Mouse (Mus musculus) intestine, postnatal 0 days (tissue): ENCODE results near the gene Hes5. TPM values are rescaled to one million over a fixed set of nuclear protein-coding genes. Genes with fewer than 3 reads are reported as not detected.

ENCODE experiments used
- ATAC-seq: fragments of 200-750 bp; cut with Nextera tagmentation; 2 replicates; pipeline ENCODE4 v1.8.0; 2017; ENCODE audit warnings: mild to moderate bottlenecking, moderate TSS enrichment, moderate library complexity
- H3K27ac ChIP-seq: fragments of 300-500 bp; sonication (generic); 2 replicates; pipeline ENCODE4 v1.5.1; 2014; ENCODE audit warnings: mild to moderate bottlenecking, low read depth, low read length, moderate library complexity
- H3K27me3 ChIP-seq: fragments of 300-500 bp; sonication (generic); replicated peaks from 2 replicates; pipeline ENCODE4 v1.6.1; 2014; ENCODE audit warnings: low read length, mixed read lengths; ENCODE audit not compliant: control insufficient read depth, insufficient read depth
- H3K36me3 ChIP-seq: fragments of 300-500 bp; sonication (generic); 2 replicates; pipeline ENCODE4 v1.6.1; 2014; ENCODE audit warnings: mild to moderate bottlenecking, moderate library complexity; ENCODE audit not compliant: control insufficient read depth, insufficient read depth
- H3K4me1 ChIP-seq: fragments of 300-500 bp; sonication (generic); replicated peaks from 2 replicates; pipeline ENCODE4 v1.6.1; 2014; ENCODE audit warnings: antibody characterized with exemption, low read length, mixed read lengths; ENCODE audit not compliant: control insufficient read depth, insufficient read depth
- H3K4me2 ChIP-seq: fragments of 300-500 bp; sonication (generic); replicated peaks from 2 replicates; pipeline ENCODE4 v1.6.1; 2014; ENCODE audit warnings: low read depth, mild to moderate bottlenecking, moderate library complexity
- H3K4me3 ChIP-seq: fragments of 300-500 bp; sonication (generic); 2 replicates; pipeline ENCODE4 v1.5.1; 2014; ENCODE audit warnings: low read depth, low read length
- H3K9ac ChIP-seq: fragments of 300-500 bp; sonication (generic); 2 replicates; pipeline ENCODE4 v1.6.1; 2014; ENCODE audit warnings: mild to moderate bottlenecking, low read depth, low read length
- H3K9me3 ChIP-seq: fragments of 300-500 bp; sonication (generic); 2 replicates; pipeline ENCODE4 v1.6.1; 2016; ENCODE audit warnings: mixed run types; ENCODE audit not compliant: control insufficient read depth
- CTCF ChIP-seq: sonication (generic); IDR thresholded peaks from 2 replicates; pipeline ENCODE4 v1.5.1; 2016; ENCODE audit warnings: low read depth, mild to moderate bottlenecking, control low read depth, antibody characterized with exemption, moderate library complexity
- WGBS: fragments of 180-500 bp; shearing (Covaris S2); extraction: QIAGEN DNeasy Blood & Tissue Kit; methylation state at CpG from one replicate; pipeline ENCODE4 v1.1.7; 2014; 5-methylcytosine and 5-hydroxymethylcytosine counted together
- polyA plus RNA-seq: library from polyadenylated mRNA; unstranded; fragments of >200 nt; fragmentation: Nextera tagmentation; extraction: Ambion mirVana; gene quantifications from 2 replicates; pipeline ENCODE4 v1.2.1, GENCODE M21; 2015

Gene Hes5
- polyA plus RNA-seq, 1 experiment from 2014 or later, result 0.29 TPM

DNA sequence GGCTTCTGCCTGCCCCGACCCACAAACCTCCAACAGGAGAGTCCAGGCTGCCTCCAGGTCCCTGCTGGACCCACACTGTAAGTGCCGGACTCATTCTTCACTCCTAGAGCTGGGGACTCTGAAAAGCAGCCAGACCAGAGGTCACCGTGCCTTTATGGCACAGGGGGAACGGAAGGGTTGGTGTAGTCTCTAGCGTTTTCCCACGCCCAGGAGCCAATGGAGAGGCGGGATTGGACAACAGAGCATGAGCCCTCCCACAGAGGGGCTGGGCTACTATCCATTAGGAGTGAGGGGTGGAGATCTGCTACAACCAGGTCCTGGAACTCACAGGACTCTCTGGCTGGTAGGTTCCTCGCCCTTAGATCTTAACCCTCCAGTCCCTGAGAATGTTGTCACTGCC lies 14.4 kb upstream of the Hes5 start:
- no peak for TF ChIP-seq CTCF
- H3K36me3 ChIP-seq, result no peaks in the 10 kb centered on the region
- H3K4me3 ChIP-seq, result peak overlapping the region; percentile 16
- no peaks in the 10 kb centered on the region for H3K4me1 ChIP-seq
- no peak overlapping the region for H3K27ac ChIP-seq
- H3K9me3 ChIP-seq, result no peaks in the 10 kb centered on the region
- 1% methylated on average over 8 of the region's 8 CpGs for WGBS
- no peak overlapping the region for H3K9ac ChIP-seq
- peak overlapping the region; percentile 66 for H3K4me2 ChIP-seq
- H3K27me3 ChIP-seq, result peaks cover 21% of the 10 kb centered on the region
- ATAC-seq, result peak; percentile 84

DNA sequence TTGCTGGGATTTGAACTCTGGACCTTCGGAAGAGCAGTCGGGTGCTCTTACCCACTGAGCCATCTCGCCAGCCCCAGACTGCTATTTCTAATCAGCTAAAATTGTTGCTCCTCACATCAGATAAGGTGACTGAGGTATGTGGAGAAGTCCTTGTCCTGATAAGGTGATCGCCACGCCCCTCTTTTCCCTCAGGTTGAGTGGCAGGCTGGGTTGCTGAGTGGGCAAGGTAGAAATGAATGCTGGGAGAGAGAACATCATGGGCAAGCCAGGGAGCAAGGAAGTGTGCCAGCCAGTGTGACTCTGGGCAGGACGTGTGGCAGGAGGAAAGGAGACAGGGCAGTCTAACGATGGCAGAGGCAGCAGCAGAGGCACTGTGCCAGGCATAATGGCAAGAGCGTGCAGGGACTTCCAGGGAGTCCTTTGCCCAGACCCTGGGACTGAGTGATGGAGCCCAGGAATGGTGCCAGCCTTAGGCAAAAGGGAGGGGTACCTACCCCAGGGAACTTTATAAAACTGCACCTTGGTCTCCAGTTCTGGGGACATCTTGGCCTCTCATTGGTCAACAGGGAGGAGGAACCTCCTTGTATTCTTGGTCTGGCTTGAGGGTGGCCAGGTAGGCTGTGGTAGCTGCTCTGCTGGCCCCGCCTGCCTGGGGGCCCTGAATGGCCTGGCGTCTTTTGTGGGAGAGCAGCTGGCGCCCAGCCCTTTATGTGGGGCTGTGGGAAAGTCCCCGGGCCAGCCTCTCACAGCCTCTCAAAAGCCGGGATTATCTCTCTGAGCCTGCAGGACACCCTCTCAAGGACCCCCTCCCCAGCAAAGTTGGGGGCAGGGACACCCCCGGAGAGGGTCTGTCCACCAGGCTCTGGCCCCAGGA lies 12.4 kb upstream of the Hes5 start:
- Histone ChIP-seq H3K36me3 (no peaks in the 10 kb centered on the region), H3K9ac (no peak overlapping the region), H3K27me3 (peaks cover 40% of the 10 kb centered on the region), H3K4me2 (no peak overlapping the region), H3K9me3 (no peaks in the 10 kb centered on the region), H3K4me3 (no peak overlapping the region), H3K27ac (no peak overlapping the region), H3K4me1 (no peaks in the 10 kb centered on the region)
- 37% methylated on average over 14 of the region's 14 CpGs for whole genome bisulfite sequencing
- ATAC-seq, result no peak
- TF ChIP-seq CTCF, result no peak

DNA sequence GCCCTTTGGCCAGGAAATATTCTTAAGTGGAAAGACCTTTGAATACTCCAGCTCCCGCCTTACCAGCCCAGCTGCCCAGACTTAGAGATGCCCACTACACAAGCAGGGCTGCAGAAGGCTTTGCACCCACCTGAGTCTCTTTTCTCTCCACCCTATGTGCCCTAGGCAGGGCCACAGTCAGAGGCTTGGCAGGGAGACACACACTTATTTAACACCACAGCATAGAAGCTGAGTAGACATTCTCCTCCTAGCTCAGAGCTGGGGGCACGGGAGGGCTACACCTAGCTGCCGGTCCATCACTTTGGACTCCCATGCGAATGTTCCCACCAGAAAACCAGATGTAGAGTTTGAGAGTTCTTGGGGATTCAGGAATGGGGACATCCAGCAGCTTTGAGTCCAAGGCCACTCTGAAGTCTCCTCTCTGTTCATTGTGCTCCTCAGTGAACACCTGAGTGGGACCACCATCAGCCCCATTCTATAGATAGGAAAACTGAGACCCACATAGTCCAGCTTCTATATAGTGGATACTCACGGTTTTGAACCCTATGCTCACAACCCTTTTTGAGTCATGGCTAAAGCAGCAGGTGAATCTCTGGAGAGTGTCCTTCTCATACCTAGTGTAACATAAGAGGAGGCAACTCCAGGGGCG lies 11.7 kb upstream of the Hes5 start:
- H3K4me1 ChIP-seq, result no peaks in the 10 kb centered on the region
- no peak overlapping the region for H3K4me2 ChIP-seq
- H3K36me3 ChIP-seq, result no peaks in the 10 kb centered on the region
- H3K9me3 ChIP-seq, result no peaks in the 10 kb centered on the region
- no peak overlapping the region for H3K4me3 ChIP-seq
- ATAC-seq, result no peak
- TF ChIP-seq CTCF, result no peak
- H3K27ac ChIP-seq, result no peak overlapping the region
- WGBS, result 70% methylated on average over 6 of the region's 6 CpGs
- H3K9ac ChIP-seq, result no peak overlapping the region
- peaks cover 48% of the 10 kb centered on the region for H3K27me3 ChIP-seq

DNA sequence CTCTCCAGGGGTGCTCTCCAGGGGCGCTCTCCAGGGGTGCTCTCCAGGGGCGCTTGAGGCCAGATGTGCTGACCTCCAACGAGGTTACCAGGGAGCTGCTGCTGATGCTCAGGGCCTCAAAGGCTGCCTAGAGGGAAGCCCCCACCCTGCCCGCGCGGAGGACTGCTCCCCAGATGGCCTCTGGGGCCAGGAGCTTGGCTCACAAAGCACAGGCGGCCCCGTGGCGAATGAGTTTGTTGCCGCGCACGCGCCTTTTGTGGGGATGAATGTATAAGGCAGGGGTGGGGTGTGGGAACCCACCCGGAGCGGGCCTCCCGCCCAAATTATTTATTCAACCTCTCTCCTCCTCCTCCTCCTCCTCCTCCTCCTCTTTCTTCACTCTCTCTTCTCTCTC lies 11.1 kb upstream of the Hes5 start:
- Histone ChIP-seq H3K4me1 (no peaks in the 10 kb centered on the region), H3K9me3 (no peaks in the 10 kb centered on the region), H3K4me3 (no peak overlapping the region), H3K27me3 (peaks cover 53% of the 10 kb centered on the region), H3K4me2 (no peak overlapping the region), H3K36me3 (no peaks in the 10 kb centered on the region), H3K27ac (no peak overlapping the region), H3K9ac (no peak overlapping the region)
- ATAC-seq, result no peak
- no peak for TF ChIP-seq CTCF
- WGBS, result 15% methylated on average over 16 of the region's 16 CpGs

DNA sequence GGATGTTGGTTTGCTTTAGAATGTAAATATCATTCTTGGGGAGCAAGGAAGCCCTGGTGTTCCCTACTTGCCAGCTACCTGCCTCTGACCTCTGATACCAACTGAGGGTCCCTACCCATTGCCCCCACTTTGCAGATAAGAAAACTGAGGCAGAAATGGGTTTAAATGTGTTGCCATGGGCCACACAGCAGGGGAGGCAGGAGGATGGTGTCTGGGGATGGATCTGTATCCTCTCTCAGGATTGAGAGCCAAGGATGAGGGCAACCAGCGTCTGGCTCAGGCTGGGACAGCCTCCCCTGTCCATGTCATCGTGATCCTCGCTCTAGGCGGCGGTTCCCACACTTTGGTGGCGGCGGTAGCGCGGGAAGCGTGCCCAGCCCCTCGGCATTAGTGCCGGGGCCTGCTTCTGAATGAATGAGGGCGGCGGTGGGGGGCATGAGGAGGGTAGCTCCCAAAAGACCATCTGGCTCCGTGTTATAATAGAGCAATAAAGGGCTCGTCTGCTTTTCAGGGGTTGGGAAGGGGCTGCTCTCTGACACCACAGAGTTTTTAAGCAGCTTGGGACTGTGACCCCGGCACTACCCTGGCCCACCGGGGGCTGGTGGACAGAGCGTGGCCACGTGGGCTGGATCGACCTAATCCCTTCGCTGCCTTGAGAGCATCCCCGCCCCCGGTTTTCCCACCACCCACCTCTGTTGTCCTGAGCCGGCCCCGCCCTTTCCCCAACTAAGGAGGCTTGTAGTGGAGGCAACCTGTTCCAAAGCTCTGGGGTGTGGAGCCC lies 8.1 kb upstream of the Hes5 start:
- 1% methylated on average over 26 of the region's 26 CpGs for WGBS
- peaks cover 65% of the 10 kb centered on the region for H3K27me3 ChIP-seq

DNA sequence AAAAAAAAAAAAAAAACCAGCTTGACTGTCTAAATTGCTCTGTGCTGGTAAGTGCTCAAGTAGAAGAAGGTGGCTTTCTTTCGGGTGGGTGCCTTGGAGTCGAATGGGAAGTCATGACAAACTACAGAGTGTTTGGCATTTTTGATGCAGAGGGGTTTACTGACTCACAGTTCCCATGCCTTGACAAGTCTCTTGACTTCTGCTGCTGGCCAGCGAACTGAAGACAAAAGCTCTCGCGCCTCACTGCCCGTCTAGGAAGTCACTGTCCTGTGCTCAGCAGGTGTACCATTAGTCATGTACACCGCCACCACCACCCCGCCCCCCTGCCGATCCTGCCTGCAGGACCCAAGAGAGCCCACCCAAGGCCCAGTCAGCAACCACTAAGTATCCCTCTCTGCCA lies 4.1 kb upstream of the Hes5 start:
- H3K27me3 ChIP-seq, result peaks cover 80% of the 10 kb centered on the region
- no peaks in the 10 kb centered on the region for H3K9me3 ChIP-seq
- peaks cover 10% of the 10 kb centered on the region for H3K4me1 ChIP-seq
- H3K9ac ChIP-seq, result no peak overlapping the region
- H3K27ac ChIP-seq, result no peak overlapping the region
- H3K4me2 ChIP-seq, result no peak overlapping the region
- WGBS, result 50% methylated on average over 9 of the region's 9 CpGs
- TF ChIP-seq CTCF, result no peak
- no peak overlapping the region for H3K4me3 ChIP-seq
- no peaks in the 10 kb centered on the region for H3K36me3 ChIP-seq
- ATAC-seq, result no peak

More for the DNA sequence above, 8.1 kb upstream of the Hes5 start:
- Histone ChIP-seq H3K27ac (no peak overlapping the region), H3K9me3 (no peaks in the 10 kb centered on the region), H3K4me1 (no peaks in the 10 kb centered on the region), H3K4me3 (no peak overlapping the region), H3K9ac (no peak overlapping the region), H3K36me3 (no peaks in the 10 kb centered on the region), H3K4me2 (no peak overlapping the region)
- no peak for ATAC-seq
- TF ChIP-seq CTCF, result no peak
